Mouse (Mus musculus): ENCODE measurements at regions not wholly inside any gene's neighbourhood (a gene's known extent, or its start where the extent isn't known, plus 50 kb on each side); places are given as distances from the start of the nearest gene placed in this dataset.

- Histone ChIP-seq H3K9me3 (ENCODE audit: control insufficient read depth, insufficient read depth, low read depth, low read length) (no peaks in the 10 kb centered on the region), H3K27ac (ENCODE audit: insufficient read depth, low read depth, low read length, poor library complexity, severe bottlenecking) (no peak overlapping the region), H3K4me3 (ENCODE audit: insufficient read depth in 1 of 2, low read depth in 1 of 2, low read length in 2 of 2, poor library complexity in 1 of 2, severe bottlenecking in 1 of 2) (no peak overlapping the region), H3K36me3 (ENCODE audit: control insufficient read depth, insufficient read depth, low read length, poor library complexity, severe bottlenecking) (no peaks in the 10 kb centered on the region), H3K4me1 (ENCODE audit: control insufficient read depth in 2 of 2, insufficient read depth in 2 of 2, low read length in 2 of 2, poor library complexity in 1 of 2) (no peaks in the 10 kb centered on the region), H3K9ac (ENCODE audit: insufficient read depth, low read depth, low read length, poor library complexity, severe bottlenecking) (no peak overlapping the region)
- no peak for DNase-seq (ENCODE audit: low read depth, low spot score)
- TF ChIP-seq MAFK (IDR thresholded peaks at IDR 0.05; ENCODE audit: insufficient read depth, low read depth, low read length), result no peak
- no peak for TF ChIP-seq CHD2 (IDR thresholded peaks at IDR 0.05; ENCODE audit: low read depth, low read length)
- no peak for TF ChIP-seq ZC3H11A (IDR thresholded peaks at IDR 0.05; ENCODE audit: borderline replicate concordance, low read depth, low read length)
- TF ChIP-seq HCFC1 (IDR thresholded peaks at IDR 0.05; ENCODE audit: borderline replicate concordance, insufficient read depth, low read length), result no peak
- no peak for TF ChIP-seq ZNF384 (IDR thresholded peaks at IDR 0.05; ENCODE audit: low read depth, low read length)
- in situ Hi-C loops (cut with MboI; ENCODE audit: low sequenced_read_pairs in 2 of 2, unreplicated experiment in 2 of 2), result no loop called here
These were observed 368.1 kb upstream of the Runx1 start for GRCm38 (mm10) chr16:93193921-93194481.

- Histone ChIP-seq H3K9me3 (ENCODE audit: control insufficient read depth, insufficient read depth, low read depth, low read length) (no peaks in the 10 kb centered on the region), H3K9ac (ENCODE audit: insufficient read depth, low read depth, low read length, poor library complexity, severe bottlenecking) (no peak overlapping the region), H3K36me3 (ENCODE audit: control insufficient read depth, insufficient read depth, low read length, poor library complexity, severe bottlenecking) (no peaks in the 10 kb centered on the region), H3K27ac (ENCODE audit: insufficient read depth, low read depth, low read length, poor library complexity, severe bottlenecking) (no peak overlapping the region), H3K4me1 (ENCODE audit: control insufficient read depth in 2 of 2, insufficient read depth in 2 of 2, low read length in 2 of 2, poor library complexity in 1 of 2) (no peaks in the 10 kb centered on the region), H3K4me3 (ENCODE audit: insufficient read depth in 1 of 2, low read depth in 1 of 2, low read length in 2 of 2, poor library complexity in 1 of 2, severe bottlenecking in 1 of 2) (no peak overlapping the region)
- no peak for DNase-seq (ENCODE audit: low read depth, low spot score)
- in situ Hi-C loops (cut with MboI; ENCODE audit: low sequenced_read_pairs in 2 of 2, unreplicated experiment in 2 of 2), result no loop called here
- TF ChIP-seq ZC3H11A (IDR thresholded peaks at IDR 0.05; ENCODE audit: borderline replicate concordance, low read depth, low read length) (no peak), MAFK (IDR thresholded peaks at IDR 0.05; ENCODE audit: insufficient read depth, low read depth, low read length) (no peak), HCFC1 (IDR thresholded peaks at IDR 0.05; ENCODE audit: borderline replicate concordance, insufficient read depth, low read length) (no peak), CHD2 (IDR thresholded peaks at IDR 0.05; ENCODE audit: low read depth, low read length) (no peak), ZNF384 (IDR thresholded peaks at IDR 0.05; ENCODE audit: low read depth, low read length) (no peak)
These were observed 367.3 kb upstream of the Runx1 start for GRCm38 (mm10) chr16:93193263-93193662.

GRCm38 (mm10) chr16:93192651-93193173 lies 366.8 kb upstream of the Runx1 start:
- no peak for DNase-seq (ENCODE audit: low read depth, low spot score)
- in situ Hi-C loops (cut with MboI; ENCODE audit: low sequenced_read_pairs in 2 of 2, unreplicated experiment in 2 of 2), result no loop called here
- H3K4me1 ChIP-seq (ENCODE audit: control insufficient read depth in 2 of 2, insufficient read depth in 2 of 2, low read length in 2 of 2, poor library complexity in 1 of 2), result no peaks in the 10 kb centered on the region
- no peak overlapping the region for H3K4me3 ChIP-seq (ENCODE audit: insufficient read depth in 1 of 2, low read depth in 1 of 2, low read length in 2 of 2, poor library complexity in 1 of 2, severe bottlenecking in 1 of 2)
- H3K36me3 ChIP-seq (ENCODE audit: control insufficient read depth, insufficient read depth, low read length, poor library complexity, severe bottlenecking), result no peaks in the 10 kb centered on the region
- no peaks in the 10 kb centered on the region for H3K9me3 ChIP-seq (ENCODE audit: control insufficient read depth, insufficient read depth, low read depth, low read length)
- H3K9ac ChIP-seq (ENCODE audit: insufficient read depth, low read depth, low read length, poor library complexity, severe bottlenecking), result no peak overlapping the region
- no peak overlapping the region for H3K27ac ChIP-seq (ENCODE audit: insufficient read depth, low read depth, low read length, poor library complexity, severe bottlenecking)
- TF ChIP-seq CHD2 (IDR thresholded peaks at IDR 0.05; ENCODE audit: low read depth, low read length) (no peak), HCFC1 (IDR thresholded peaks at IDR 0.05; ENCODE audit: borderline replicate concordance, insufficient read depth, low read length) (no peak)

- Histone ChIP-seq H3K9me3 (ENCODE audit: control insufficient read depth, insufficient read depth, low read depth, low read length) (no peaks in the 10 kb centered on the region), H3K4me1 (ENCODE audit: control insufficient read depth in 2 of 2, insufficient read depth in 2 of 2, low read length in 2 of 2, poor library complexity in 1 of 2) (no peaks in the 10 kb centered on the region), H3K9ac (ENCODE audit: insufficient read depth, low read depth, low read length, poor library complexity, severe bottlenecking) (no peak overlapping the region), H3K27ac (ENCODE audit: insufficient read depth, low read depth, low read length, poor library complexity, severe bottlenecking) (no peak overlapping the region; the same call in 1 of the 2 replicates), H3K4me3 (ENCODE audit: insufficient read depth in 1 of 2, low read depth in 1 of 2, low read length in 2 of 2, poor library complexity in 1 of 2, severe bottlenecking in 1 of 2) (no peak overlapping the region), H3K36me3 (ENCODE audit: control insufficient read depth, insufficient read depth, low read length, poor library complexity, severe bottlenecking) (no peaks in the 10 kb centered on the region)
- DNase-seq (ENCODE audit: low read depth, low spot score), result no peak
- in situ Hi-C loops (cut with MboI; ENCODE audit: low sequenced_read_pairs in 2 of 2, unreplicated experiment in 2 of 2), result no loop called here
- TF ChIP-seq ZNF384 (IDR thresholded peaks at IDR 0.05; ENCODE audit: low read depth, low read length), result no peak
These were observed 365.2 kb upstream of the Runx1 start for GRCm38 (mm10) chr16:93191174-93191573.

DNA sequence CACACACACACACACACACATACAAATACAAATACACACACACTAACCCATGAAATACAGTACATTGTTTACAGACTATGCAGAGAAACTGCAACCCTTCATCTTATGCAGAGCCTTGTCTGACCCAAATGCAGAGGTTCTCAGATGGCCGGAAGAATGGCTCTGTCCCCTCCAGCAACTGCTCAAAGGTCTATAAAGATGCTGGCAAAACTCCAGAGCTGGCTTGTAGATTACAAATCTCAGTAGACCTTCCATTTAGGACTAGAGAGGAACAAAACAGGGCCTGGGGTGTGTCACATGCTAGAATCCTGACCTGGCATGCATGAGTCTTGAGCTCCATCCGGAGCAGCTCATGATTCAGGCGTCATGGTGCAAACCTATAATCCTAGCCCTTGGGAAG lies 364.4 kb upstream of the Runx1 start:
- H3K4me3 ChIP-seq (ENCODE audit: insufficient read depth in 1 of 2, low read depth in 1 of 2, low read length in 2 of 2, poor library complexity in 1 of 2, severe bottlenecking in 1 of 2), result no peak overlapping the region
- H3K4me1 ChIP-seq (ENCODE audit: control insufficient read depth in 2 of 2, insufficient read depth in 2 of 2, low read length in 2 of 2, poor library complexity in 1 of 2), result no peaks in the 10 kb centered on the region
- no peak overlapping the region for H3K27ac ChIP-seq (ENCODE audit: insufficient read depth, low read depth, low read length, poor library complexity, severe bottlenecking)
- no peak for TF ChIP-seq MAFK (IDR thresholded peaks at IDR 0.05; ENCODE audit: insufficient read depth, low read depth, low read length)
- TF ChIP-seq CHD2 (IDR thresholded peaks at IDR 0.05; ENCODE audit: low read depth, low read length), result no peak
- TF ChIP-seq HCFC1 (IDR thresholded peaks at IDR 0.05; ENCODE audit: borderline replicate concordance, insufficient read depth, low read length), result no peak
- TF ChIP-seq ZC3H11A (IDR thresholded peaks at IDR 0.05; ENCODE audit: borderline replicate concordance, low read depth, low read length), result no peak
- no peak for TF ChIP-seq ZNF384 (IDR thresholded peaks at IDR 0.05; ENCODE audit: low read depth, low read length)
- H3K36me3 ChIP-seq (ENCODE audit: control insufficient read depth, insufficient read depth, low read length, poor library complexity, severe bottlenecking), result no peaks in the 10 kb centered on the region
- H3K9me3 ChIP-seq (ENCODE audit: control insufficient read depth, insufficient read depth, low read depth, low read length), result no peaks in the 10 kb centered on the region
- no peak for DNase-seq (ENCODE audit: low read depth, low spot score)
- in situ Hi-C loops (cut with MboI; ENCODE audit: low sequenced_read_pairs in 2 of 2, unreplicated experiment in 2 of 2), result no loop called here
- H3K9ac ChIP-seq (ENCODE audit: insufficient read depth, low read depth, low read length, poor library complexity, severe bottlenecking), result no peak overlapping the region
